Mouse (Mus musculus) macrophage (primary cell): Measurements from ENCODE around the gene Lrrc34. TPM values are rescaled to one million over a fixed set of nuclear protein-coding genes. Genes with fewer than 3 reads are reported as not detected.

Source experiments
- H3K27ac ChIP-seq: fragments of 350-480 bp; formaldehyde crosslinking; 2 replicates; pipeline ENCODE4 v1.9.0; 2021
- H3K36me3 ChIP-seq: fragments of 350-480 bp; formaldehyde crosslinking; 2 replicates; pipeline ENCODE4 v1.9.0; 2021; ENCODE audit errors: inconsistent target
- H3K4me3 ChIP-seq: fragments of 350-480 bp; formaldehyde crosslinking; 2 replicates; pipeline ENCODE4 v1.9.0; 2021; ENCODE audit errors: inconsistent target
- H3K79me2 ChIP-seq: fragments of 350-480 bp; formaldehyde crosslinking; 2 replicates; pipeline ENCODE4 v1.9.0; 2021; ENCODE audit errors: inconsistent target
- WGBS: methylation state at CpG from one replicate; pipeline ENCODE4 v1.1.7; 2026; ENCODE audit warnings: inconsistent platforms; ENCODE audit not compliant: missing documents; 5-methylcytosine and 5-hydroxymethylcytosine counted together
- polyA plus RNA-seq: library from polyadenylated mRNA; stranded (reverse); fragments of 250-400 nt; gene quantifications from 3 replicates; pipeline ENCODE4 v1.2.4, GENCODE M21; 2018; ENCODE audit warnings: inconsistent platforms
- total RNA-seq, 78 experiments: library from RNA; depleted of rRNA; stranded (reverse); fragments of 250-400 nt; gene quantifications; 1 replicate in 9 of 78; 2 replicates in 24 of 78; 3 replicates in 43 of 78; 4 replicates in 2 of 78; pipeline ENCODE4 v1.2.4; 2018; ENCODE audit warnings: inconsistent platforms in 56 of 78

Lrrc34 gene
- not detected for total RNA-seq (2018; cell fraction: chromatin; rRNA removed)
- total RNA-seq (2018; cell fraction: cytosol; rRNA removed) = not detected
- not detected for total RNA-seq (2018; cell fraction: nucleus; rRNA removed)
- polyA plus RNA-seq = not detected in 3 replicates

DNA sequence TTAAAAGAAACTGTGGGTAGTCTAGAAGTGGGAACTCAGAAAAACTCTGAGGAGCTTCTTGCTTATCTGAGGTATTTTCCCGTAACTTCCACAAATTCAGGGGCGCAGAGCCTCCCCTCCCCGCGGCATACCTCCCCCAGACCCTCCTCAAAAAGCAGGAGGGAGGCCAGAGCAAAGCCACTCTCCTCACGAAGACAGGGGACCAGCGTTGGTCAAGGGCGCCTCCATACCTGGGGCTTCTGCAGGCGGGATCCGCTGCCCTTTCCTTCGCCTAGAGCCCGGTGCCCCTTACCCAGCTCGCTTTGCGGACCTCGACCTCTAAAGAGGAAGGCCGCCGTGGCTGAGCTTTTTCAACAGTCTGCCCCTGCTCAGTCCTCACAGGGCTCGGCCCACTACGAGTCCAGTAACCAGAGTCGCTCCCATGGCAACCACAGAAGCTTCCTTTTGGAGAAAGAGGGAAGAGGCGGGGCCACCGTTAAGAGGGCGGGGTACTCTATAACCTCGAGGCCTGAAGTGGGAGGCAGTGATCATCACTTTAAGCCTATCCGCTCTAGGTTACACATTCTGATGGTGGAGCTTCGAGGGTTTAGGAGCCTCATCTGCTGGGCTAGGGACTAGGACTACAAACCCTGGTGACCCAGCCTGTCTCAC, at the start of gene Lrrc34:
Gene Lrrc34 (minus strand): TSS at position 430 of the 651 bp plus-strand sequence.
- 6% methylated on average over 25 of the region's 25 CpGs for WGBS
- H3K36me3 ChIP-seq = no peaks in the 10 kb centered on the region
- H3K27ac ChIP-seq = no peak within 1 kb of the TSS
- no peaks in the 10 kb centered on the region for H3K79me2 ChIP-seq
- no peak within 1 kb of the TSS for H3K4me3 ChIP-seq

DNA sequence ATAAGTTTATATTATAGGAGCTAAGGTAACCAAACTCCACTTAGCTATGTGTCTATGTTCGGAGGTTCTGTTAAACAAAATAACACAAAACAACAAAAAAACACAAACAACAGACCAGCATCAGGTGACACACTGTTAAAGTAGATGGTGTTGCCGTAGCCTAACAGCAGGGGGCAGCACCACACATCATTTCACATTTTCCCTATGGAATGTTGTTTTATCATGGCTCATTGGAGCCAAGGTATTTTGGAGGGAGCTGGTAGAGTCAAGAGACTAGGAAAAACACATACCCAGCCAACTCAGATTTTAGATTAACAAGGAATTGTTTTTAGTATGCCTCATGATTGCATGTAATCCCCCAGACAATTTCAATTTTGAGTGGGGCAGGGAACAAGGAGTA, 48.7 kb upstream of the Lrrc34 start:
- WGBS = 31% methylated on average over 2 of the region's 2 CpGs

GRCm38 (mm10) chr3:30695661-30696060, 48.0 kb upstream of the Lrrc34 start:
- Histone ChIP-seq H3K36me3 (no peaks in the 10 kb centered on the region), H3K27ac (no peak overlapping the region), H3K79me2 (no peaks in the 10 kb centered on the region), H3K4me3 (no peak overlapping the region)
- 92% methylated on average over 2 of the region's 2 CpGs for WGBS

More for the DNA sequence above, 48.7 kb upstream of the Lrrc34 start:
- H3K4me3 ChIP-seq = no peak overlapping the region
- H3K79me2 ChIP-seq = no peaks in the 10 kb centered on the region
- H3K36me3 ChIP-seq = no peaks in the 10 kb centered on the region
- no peak overlapping the region for H3K27ac ChIP-seq

GRCm38 (mm10) chr3:30690976-30691375, 43.3 kb upstream of the Lrrc34 start:
- no peaks in the 10 kb centered on the region for H3K79me2 ChIP-seq
- no peak overlapping the region for H3K4me3 ChIP-seq
- 68% methylated on average over 7 of the region's 7 CpGs for WGBS
- no peak overlapping the region for H3K27ac ChIP-seq
- no peaks in the 10 kb centered on the region for H3K36me3 ChIP-seq

DNA sequence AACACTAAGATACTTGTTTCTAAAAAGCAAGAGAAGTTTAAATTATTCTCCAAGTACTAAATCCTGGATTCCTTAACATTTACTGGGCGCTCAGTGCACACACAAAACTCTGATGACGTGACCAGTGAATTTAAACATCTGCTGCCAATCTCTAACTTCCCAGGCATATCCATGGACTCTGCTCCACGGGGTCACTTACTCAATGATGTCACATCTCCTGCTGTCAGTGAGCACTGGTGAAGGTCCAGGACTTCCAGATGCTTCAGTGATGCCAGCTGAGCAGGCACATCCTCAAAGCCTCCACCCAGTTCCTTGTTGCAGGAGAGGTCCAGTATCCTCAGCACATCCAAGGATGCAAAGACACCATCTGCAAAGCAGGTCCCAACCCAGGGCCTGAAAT, 39.5 kb upstream of the Lrrc34 start:
- H3K36me3 ChIP-seq = no peaks in the 10 kb centered on the region
- WGBS = 89% methylated on average over 3 of the region's 3 CpGs
- H3K79me2 ChIP-seq = no peaks in the 10 kb centered on the region
- no peak overlapping the region for H3K27ac ChIP-seq
- H3K4me3 ChIP-seq = no peak overlapping the region

- Histone ChIP-seq H3K36me3 (no peaks in the 10 kb centered on the region), H3K4me3 (no peak overlapping the region), H3K27ac (no peak overlapping the region), H3K79me2 (no peaks in the 10 kb centered on the region)
- WGBS = 52% methylated on average over 6 of the region's 6 CpGs
Measured at GRCm38 (mm10) chr3:30683190-30683589, 35.5 kb upstream of the Lrrc34 start.

- Histone ChIP-seq H3K4me3 (no peak overlapping the region), H3K79me2 (no peaks in the 10 kb centered on the region), H3K27ac (no peak overlapping the region), H3K36me3 (no peaks in the 10 kb centered on the region)
- WGBS = 90% methylated on average over 9 of the region's 9 CpGs
Measured at GRCm38 (mm10) chr3:30658486-30658885, 10.8 kb upstream of the Lrrc34 start.

DNA sequence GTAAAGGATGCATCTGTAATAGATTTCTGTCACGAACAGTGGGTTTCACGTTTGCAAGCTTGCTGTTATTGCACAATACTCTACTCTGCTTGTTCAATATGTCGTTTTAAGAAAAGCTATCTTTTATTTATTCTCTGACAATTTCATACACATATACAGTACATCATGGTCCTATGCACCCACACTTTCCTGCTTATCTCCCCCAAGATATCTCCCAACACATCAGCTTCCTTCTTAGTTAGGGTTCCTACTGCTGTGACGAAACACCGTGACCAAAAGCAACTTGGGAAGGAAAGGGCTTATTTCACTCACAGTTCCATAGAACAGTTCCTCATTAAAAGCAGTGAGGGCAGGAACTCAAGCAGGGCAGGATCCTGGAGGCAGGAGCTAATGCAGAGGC, 8.3 kb upstream of the Lrrc34 start:
- no peaks in the 10 kb centered on the region for H3K36me3 ChIP-seq
- no peak overlapping the region for H3K27ac ChIP-seq
- H3K79me2 ChIP-seq = no peaks in the 10 kb centered on the region
- WGBS = 24% methylated on average over 5 of the region's 5 CpGs
- H3K4me3 ChIP-seq = no peak overlapping the region

- no peaks in the 10 kb centered on the region for H3K36me3 ChIP-seq
- H3K4me3 ChIP-seq = no peak overlapping the region
Measured at GRCm38 (mm10) chr3:30650062-30650841, 2.6 kb upstream of the Lrrc34 start.

DNA sequence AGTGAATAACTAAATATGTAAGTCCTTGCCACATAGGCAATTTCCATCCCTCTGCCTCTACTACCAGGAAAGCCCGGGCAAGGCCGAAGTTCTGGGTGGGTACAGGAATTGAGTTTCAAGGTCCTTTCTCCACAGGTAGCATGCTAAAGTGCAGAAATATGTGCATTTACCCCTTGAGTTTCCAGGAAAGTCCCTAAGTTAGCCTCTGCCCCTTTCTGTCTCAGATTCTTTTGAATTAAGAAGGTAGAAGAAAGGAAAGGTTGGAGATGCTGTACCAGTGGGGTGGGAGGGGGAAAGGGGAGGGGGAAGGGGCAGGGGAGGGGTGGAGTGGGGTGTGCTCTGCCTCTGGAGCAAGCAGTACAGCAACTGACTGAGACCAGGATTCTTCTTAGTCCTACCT, 797 bp upstream of the Lrrc34 start:
- no peak overlapping the region for H3K4me3 ChIP-seq
- H3K36me3 ChIP-seq = no peaks in the 10 kb centered on the region
- no peaks in the 10 kb centered on the region for H3K79me2 ChIP-seq
- 88% methylated on average over 2 of the region's 2 CpGs for WGBS
- no peak overlapping the region for H3K27ac ChIP-seq

More at GRCm38 (mm10) chr3:30650062-30650841, 2.6 kb upstream of the Lrrc34 start:
- 2% methylated on average over 41 of the region's 41 CpGs for WGBS
- no peak overlapping the region for H3K27ac ChIP-seq
- no peaks in the 10 kb centered on the region for H3K79me2 ChIP-seq

DNA sequence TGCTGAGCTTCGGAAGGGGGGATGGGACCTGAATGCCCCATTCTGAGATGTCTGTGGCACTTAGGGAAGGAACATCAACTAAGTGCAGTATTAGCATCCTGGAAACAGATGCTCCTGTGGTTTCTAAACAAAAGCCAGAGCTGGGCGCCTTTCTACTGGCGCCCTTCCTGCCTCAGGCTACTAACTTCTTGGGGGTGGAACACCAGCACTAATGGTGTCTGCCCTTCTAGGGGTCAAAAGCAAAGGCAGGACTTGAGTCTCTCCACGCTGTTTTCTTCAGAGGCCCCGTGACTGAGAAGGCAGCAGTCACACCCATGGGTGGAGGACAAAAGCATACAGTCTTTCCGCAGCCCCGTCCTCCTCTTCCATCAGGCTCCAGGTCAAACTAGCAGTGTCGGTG, 908 bp downstream of the Lrrc34 start:
- 75% methylated on average over 8 of the region's 8 CpGs for WGBS

GRCm38 (mm10) chr3:30644207-30644606, 3.5 kb downstream of the Lrrc34 start, which contains the start of gene Lrriq4:
TSS of gene Lrriq4 (plus strand) at chr3:30644507.
- no peak within 1 kb of the TSS for H3K27ac ChIP-seq
- 69% methylated on average over 2 of the region's 2 CpGs for WGBS
- no peaks in the 10 kb centered on the region for H3K79me2 ChIP-seq
- H3K4me3 ChIP-seq = no peak within 1 kb of the TSS
- no peaks in the 10 kb centered on the region for H3K36me3 ChIP-seq

More for the DNA sequence above, 908 bp downstream of the Lrrc34 start:
- Histone ChIP-seq H3K4me3 (no peak overlapping the region), H3K79me2 (no peaks in the 10 kb centered on the region), H3K27ac (no peak overlapping the region), H3K36me3 (no peaks in the 10 kb centered on the region)

- H3K27ac ChIP-seq = no peak overlapping the region
- H3K79me2 ChIP-seq = no peaks in the 10 kb centered on the region
- no peak overlapping the region for H3K4me3 ChIP-seq
- 83% methylated on average over 4 of the region's 4 CpGs for WGBS
- no peaks in the 10 kb centered on the region for H3K36me3 ChIP-seq
Measured at GRCm38 (mm10) chr3:30635629-30636028, 12.0 kb downstream of the Lrrc34 start.

DNA sequence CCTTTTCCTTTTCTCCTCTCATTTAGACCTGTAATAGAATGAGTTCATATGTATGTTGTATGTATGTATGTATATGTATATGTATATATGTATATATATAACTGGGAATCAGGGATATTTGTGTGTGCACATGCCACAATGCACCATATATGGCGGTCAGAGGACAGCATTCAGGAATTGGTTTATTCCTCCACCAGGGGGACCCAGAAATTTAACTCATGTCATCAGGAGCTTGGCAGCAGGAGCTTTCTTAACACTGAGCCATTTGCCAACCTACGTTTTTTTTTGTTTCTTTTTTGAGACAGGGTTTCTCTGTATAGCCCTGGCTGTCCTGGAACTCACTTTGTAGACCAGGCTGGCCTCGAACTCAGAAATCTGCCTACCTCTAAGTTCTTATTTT, 14.0 kb downstream of the Lrrc34 start:
- no peaks in the 10 kb centered on the region for H3K36me3 ChIP-seq
- no peak overlapping the region for H3K4me3 ChIP-seq
- WGBS = 54% methylated on average over 3 of the region's 3 CpGs
- no peak overlapping the region for H3K27ac ChIP-seq
- H3K79me2 ChIP-seq = no peaks in the 10 kb centered on the region

DNA sequence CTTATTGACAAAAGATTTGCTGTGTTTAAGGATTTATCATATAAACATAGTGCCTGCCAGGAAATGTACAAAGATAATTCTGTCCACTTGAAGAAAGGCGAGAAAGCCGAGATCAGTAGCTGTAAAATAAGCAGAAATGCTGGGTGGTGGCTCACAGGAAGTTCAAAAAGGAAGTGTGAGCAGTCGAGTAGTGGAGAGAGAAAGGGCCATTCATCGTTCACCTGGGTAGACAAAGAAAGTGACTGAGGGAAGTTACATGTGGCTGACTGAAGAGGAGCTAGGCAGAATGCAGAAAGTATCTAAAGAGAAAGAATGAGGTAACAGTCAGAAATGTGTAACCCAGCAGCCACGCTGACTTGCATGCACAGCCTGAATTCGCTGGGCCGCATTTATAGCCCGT, 27.5 kb downstream of the Lrrc34 start:
- peaks cover 30% of the 10 kb centered on the region; the same call in 1 of the 2 replicates for H3K36me3 ChIP-seq
- 52% methylated on average over 8 of the region's 8 CpGs for WGBS
- H3K79me2 ChIP-seq = no peaks in the 10 kb centered on the region
- H3K4me3 ChIP-seq = no peak overlapping the region
- no peak overlapping the region for H3K27ac ChIP-seq
